Mouse (Mus musculus): Measurements from ENCODE around the gene Cyth1.

GRCm38 (mm10) chr11:118220561-118221262 is 27.7 kb downstream of the Cyth1 start:
- TF ChIP-seq POLR2AphosphoS5 (IDR thresholded peaks at IDR 0.05; ENCODE audit: borderline replicate concordance, low read depth, low read length) (no peak), E2F4 (IDR thresholded peaks at IDR 0.05; ENCODE audit: borderline replicate concordance, low read depth, low read length) (no peak), CTCF (IDR thresholded peaks at IDR 0.05 in 2 of 3, conservative IDR thresholded peaks at IDR 0.05 in 1 of 3; ENCODE audit: control insufficient read depth in 1 of 3, insufficient read depth in 1 of 3, low read depth in 2 of 3, low read length in 3 of 3, poor library complexity in 1 of 3, severe bottlenecking in 1 of 3) (peak; percentile 78 to 80 (median 79)), ELF1 (IDR thresholded peaks at IDR 0.05; ENCODE audit: low read depth, low read length) (no peak), POLR2A (IDR thresholded peaks at IDR 0.05; ENCODE audit: control insufficient read depth in 1 of 2, insufficient read depth in 1 of 2, low read depth in 1 of 2, low read length in 2 of 2, poor library complexity in 1 of 2) (no peak), ZC3H11A (IDR thresholded peaks at IDR 0.05; ENCODE audit: low read depth, low read length) (peak; percentile 55; the same call in 1 of the 2 replicates), KAT2A (conservative IDR thresholded peaks at IDR 0.05; ENCODE audit: low read depth, low read length) (no peak), RAD21 (IDR thresholded peaks at IDR 0.05; ENCODE audit: low read depth, low read length) (peak; percentile 78), BHLHE40 (IDR thresholded peaks at IDR 0.05; ENCODE audit: borderline replicate concordance, low read depth, low read length) (no peak), SIN3A (IDR thresholded peaks at IDR 0.05; ENCODE audit: low read length) (no peak), MYC (IDR thresholded peaks at IDR 0.05; ENCODE audit: low read depth, low read length) (no peak), TAL1 (IDR thresholded peaks at IDR 0.05; ENCODE audit: low read length) (no peak), JUND (IDR thresholded peaks at IDR 0.05; ENCODE audit: low read depth, low read length) (no peak), UBTF (IDR thresholded peaks at IDR 0.05; ENCODE audit: borderline replicate concordance, insufficient read depth, low read depth, low read length) (no peak)

Measured in MEL (cell line).